Mouse (Mus musculus) limb, embryonic 10.5 days (tissue): Measurements from ENCODE around the gene Vasp. TPM values are rescaled to one million over a fixed set of nuclear protein-coding genes. Genes with fewer than 3 reads are reported as not detected.
A peak's percentile ranks its signal among the peaks of the same experiment; 100 is the strongest.

Experiments used
- DNase-seq: peaks from one replicate; pipeline ENCODE4 v3.0.0-alpha.2; 2017; ENCODE audit warnings: low spot score
- H3K27ac ChIP-seq: fragments of 300-500 bp; sonication (generic); 2 replicates; pipeline ENCODE4 v1.5.1; 2016; ENCODE audit warnings: mild to moderate bottlenecking
- H3K27me3 ChIP-seq: fragments of 300-500 bp; sonication (generic); 2 replicates; pipeline ENCODE4 v1.6.1; 2016; ENCODE audit warnings: low read depth, mild to moderate bottlenecking; ENCODE audit not compliant: poor library complexity, severe bottlenecking
- H3K36me3 ChIP-seq: fragments of 300-500 bp; sonication (generic); 2 replicates; pipeline ENCODE4 v1.6.1; 2016; ENCODE audit warnings: mild to moderate bottlenecking, moderate library complexity
- H3K4me1 ChIP-seq: fragments of 300-500 bp; sonication (generic); 2 replicates; pipeline ENCODE4 v1.6.1; 2016
- H3K4me3 ChIP-seq: fragments of 300-500 bp; sonication (generic); 2 replicates; pipeline ENCODE4 v1.5.1; 2016; ENCODE audit warnings: mild to moderate bottlenecking, moderate library complexity
- H3K9me3 ChIP-seq: fragments of 300-500 bp; sonication (generic); replicated peaks from 2 replicates; pipeline ENCODE4 v1.6.1; 2016; ENCODE audit warnings: mild to moderate bottlenecking
- whole genome bisulfite sequencing: fragments of 180-500 bp; shearing (Covaris S2); methylation state at CpG from one replicate; pipeline ENCODE4 v1.1.7; 2016; 5-methylcytosine and 5-hydroxymethylcytosine counted together
- polyA plus RNA-seq: library from polyadenylated mRNA; unstranded; fragments of >200 nt; fragmentation: Nextera tagmentation; extraction: Ambion mirVana; gene quantifications from 2 replicates; pipeline ENCODE4 v1.2.1, GENCODE M21; 2016

Gene Vasp
- polyA plus RNA-seq, 1 experiment from 2014 or later, result 68.1 TPM

DNA sequence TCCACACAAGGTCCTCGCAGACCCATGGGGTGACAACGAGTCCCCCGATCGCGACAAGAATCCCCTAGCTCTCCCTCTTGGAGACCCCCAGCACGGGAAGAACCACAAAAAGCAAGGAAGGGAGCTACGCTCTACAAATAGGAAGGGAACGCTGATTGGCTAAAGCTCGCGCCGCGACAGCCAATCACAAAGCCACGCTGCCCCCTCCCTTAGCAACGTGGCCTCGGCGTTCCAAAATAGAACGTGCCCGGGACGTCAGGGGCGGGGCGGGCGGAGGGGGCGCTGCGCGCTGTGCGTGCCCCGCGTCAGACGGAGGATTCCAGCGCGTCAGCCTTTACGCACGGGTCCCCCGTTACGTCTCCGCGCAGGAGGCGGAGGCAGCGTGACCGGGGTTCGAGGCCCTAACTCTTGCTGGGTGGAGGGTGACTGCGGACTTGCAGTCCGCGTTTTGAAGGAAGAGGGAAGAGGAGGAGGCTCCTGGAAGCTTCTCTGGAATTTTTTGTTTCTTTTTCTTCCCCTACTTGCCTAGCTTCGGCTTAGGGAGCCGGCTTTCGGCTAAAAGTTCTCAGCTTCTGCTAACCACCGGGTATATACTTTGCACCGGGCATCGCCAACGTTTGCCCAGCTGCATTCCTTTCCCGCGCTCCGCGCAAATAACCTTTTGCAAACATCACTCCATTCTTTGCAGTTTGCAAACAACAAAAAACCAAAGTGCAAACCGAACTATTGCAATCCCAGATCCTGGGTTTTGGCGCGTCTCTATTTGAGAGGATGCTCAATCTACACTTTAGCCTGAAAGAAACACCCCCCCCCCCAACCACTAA lies 37.0 kb upstream of the Vasp start:
- Histone ChIP-seq H3K4me1 (peaks cover 46% of the 10 kb centered on the region), H3K9me3 (no peaks in the 10 kb centered on the region), H3K27me3 (peaks cover 59% of the 10 kb centered on the region), H3K4me3 (peak overlapping the region; percentile 70), H3K36me3 (no peaks in the 10 kb centered on the region), H3K27ac (peak overlapping the region; percentile 68)
- under 1% methylated on average over 58 of the region's 58 CpGs for WGBS
- peak; percentile 98 for DNase-seq

DNA sequence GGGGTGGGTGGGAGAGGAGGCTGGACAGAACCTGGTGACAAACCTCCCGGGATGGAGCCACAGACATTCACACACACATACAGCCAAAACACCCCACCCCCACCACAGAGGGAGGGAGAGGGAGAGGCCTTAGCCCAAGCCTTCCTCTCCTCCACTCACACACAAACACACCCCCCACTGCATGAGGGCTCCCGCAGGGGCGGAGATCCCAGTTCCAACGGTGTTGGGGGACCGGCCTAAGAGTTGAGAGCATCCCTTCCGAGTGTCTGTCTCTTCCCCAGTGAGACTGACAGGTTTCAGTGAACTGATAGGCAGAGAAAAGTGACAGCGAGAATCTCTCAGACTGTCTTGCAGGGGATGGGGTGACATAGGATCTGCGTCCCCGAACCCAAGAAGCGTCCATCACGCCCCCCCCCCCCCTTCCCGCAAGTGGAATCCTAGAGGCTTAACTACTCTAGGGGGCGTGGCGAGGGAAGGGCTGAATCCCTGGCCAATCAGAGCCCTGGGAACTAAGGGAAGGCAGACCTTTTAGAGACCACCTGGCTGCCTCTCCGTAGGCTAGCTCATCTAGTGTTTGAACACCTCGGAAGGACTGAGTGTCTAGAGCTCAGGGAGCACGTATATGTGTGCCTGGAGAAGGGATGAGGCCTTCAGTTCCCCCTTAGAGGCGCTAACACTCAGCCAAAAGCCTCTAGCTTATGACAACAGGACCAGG lies 36.3 kb upstream of the Vasp start:
- Histone ChIP-seq H3K4me3 (peak overlapping the region; percentile 70), H3K27me3 (peaks cover 63% of the 10 kb centered on the region), H3K4me1 (peaks cover 49% of the 10 kb centered on the region), H3K36me3 (no peaks in the 10 kb centered on the region), H3K27ac (peak overlapping the region; percentile 68), H3K9me3 (no peaks in the 10 kb centered on the region)
- peak; percentile 65 for DNase-seq
- 2% methylated on average over 18 of the region's 18 CpGs for WGBS

DNA sequence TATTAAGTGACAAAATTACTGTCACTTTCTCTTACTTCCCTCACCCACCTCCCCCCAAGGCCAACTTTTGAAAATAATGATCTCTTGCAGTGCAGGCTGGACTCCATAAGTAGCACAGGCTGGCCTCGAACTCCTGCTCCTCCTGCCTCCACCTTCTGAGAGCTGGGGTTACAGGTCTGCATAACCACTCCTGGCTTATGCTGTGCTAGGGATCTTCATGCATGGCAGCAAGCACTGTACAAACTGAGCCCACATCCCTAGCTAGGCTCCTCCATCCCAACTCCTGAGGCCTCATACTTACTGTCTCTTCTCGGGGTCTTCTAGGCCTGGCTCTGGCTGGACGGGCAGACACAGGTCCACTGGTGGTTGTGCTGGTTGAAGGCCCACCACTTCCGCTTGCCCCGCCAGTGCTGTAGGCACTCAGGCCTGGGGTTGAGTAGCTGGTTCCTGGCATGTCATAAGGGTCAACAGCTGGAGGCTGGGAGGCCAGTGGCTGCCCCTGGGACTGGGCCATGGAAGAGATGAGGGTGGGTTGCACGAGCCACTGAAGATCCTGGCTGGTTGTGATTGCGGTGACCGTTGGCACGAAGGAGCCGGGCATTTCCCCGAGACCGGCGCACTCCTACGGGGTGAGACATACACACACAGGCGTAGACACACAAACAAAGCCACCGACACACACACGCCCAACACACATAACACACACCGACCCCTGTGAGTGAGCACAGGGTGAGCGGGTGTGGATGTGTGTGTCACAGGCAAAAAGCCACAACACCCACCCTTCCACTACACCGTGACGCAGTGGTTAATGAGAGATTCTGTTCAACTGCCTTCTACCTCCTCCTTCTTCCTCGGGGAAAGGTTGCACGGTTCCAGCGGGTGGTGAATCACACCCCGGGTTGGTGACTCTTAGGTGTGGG lies 35.5 kb upstream of the Vasp start:
- H3K36me3 ChIP-seq, result no peaks in the 10 kb centered on the region
- peaks cover 49% of the 10 kb centered on the region for H3K4me1 ChIP-seq
- H3K4me3 ChIP-seq, result no peak overlapping the region
- no peaks in the 10 kb centered on the region for H3K9me3 ChIP-seq
- 70% methylated on average over 25 of the region's 25 CpGs for WGBS
- peaks cover 69% of the 10 kb centered on the region for H3K27me3 ChIP-seq
- no peak overlapping the region for H3K27ac ChIP-seq
- DNase-seq, result no peak

DNA sequence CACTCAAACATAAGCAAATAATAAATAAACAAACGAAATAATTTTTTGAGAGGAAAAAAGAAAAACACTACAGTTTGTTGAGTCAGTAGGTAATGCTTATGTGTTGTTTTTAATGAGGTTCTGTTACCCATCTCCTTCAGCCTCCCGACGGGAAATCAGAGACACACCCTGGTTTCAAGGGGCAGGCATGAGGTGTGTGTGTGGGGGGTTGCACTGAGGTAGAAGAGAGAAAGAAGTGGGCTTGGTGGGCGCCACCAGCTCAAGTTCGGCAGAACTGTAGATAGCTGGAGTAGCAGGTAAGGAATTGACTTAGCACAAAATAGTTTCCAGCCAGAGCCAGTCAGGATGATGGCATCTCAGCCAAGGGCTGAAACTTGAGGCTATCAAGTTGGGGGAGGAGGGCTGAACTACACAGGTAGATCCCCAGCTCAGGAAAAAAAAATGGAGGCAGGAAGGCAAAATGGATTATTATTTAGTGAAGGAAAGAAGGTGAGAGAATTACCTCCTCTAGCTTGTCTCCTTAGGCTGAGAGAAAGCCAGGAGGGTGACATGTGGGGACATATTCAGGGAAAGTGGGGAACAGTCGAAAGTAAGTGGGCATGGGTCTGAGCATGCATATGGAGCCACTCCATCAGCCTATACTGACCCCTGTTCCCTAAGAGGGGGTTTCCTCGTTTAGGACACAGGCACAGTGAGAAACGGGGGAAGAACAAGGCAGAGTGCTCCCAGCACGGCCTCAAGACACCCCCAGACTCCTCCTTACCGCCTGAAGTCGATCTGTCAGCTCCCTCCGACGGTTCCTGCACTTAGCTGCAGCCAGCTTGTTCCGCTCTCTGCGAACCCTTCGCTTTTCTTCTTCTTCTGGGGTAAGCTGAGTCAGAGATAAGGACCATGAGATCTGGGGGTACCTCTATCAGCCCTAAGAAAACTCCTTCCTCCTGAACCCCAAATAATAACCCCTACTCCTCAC lies 34.5 kb upstream of the Vasp start:
- no peaks in the 10 kb centered on the region for H3K36me3 ChIP-seq
- peaks cover 72% of the 10 kb centered on the region for H3K27me3 ChIP-seq
- DNase-seq, result no peak
- H3K4me1 ChIP-seq, result peaks cover 56% of the 10 kb centered on the region
- no peaks in the 10 kb centered on the region for H3K9me3 ChIP-seq
- H3K4me3 ChIP-seq, result no peak overlapping the region
- H3K27ac ChIP-seq, result no peak overlapping the region
- WGBS, result 53% methylated on average over 16 of the region's 16 CpGs

DNA sequence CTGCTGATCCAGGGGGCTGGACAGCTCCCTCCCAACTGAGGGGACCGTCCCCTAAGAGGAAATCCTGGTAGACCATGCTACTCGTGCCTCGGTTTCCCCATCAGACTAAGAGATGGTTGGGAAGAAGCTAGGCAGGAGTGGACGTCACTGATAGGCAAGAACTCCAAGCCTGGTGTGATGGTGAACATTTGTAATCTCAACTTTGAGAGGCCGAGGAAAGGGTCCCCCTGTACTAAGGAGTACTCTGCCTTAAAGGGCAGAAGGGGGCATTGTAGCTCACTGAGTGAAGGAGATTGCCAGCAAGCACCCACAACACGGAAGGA lies 33.8 kb upstream of the Vasp start:
- WGBS, result 12% methylated on average over 6 of the region's 6 CpGs
- DNase-seq, result no peak
- H3K4me3 ChIP-seq, result peak overlapping the region; percentile 41

DNA sequence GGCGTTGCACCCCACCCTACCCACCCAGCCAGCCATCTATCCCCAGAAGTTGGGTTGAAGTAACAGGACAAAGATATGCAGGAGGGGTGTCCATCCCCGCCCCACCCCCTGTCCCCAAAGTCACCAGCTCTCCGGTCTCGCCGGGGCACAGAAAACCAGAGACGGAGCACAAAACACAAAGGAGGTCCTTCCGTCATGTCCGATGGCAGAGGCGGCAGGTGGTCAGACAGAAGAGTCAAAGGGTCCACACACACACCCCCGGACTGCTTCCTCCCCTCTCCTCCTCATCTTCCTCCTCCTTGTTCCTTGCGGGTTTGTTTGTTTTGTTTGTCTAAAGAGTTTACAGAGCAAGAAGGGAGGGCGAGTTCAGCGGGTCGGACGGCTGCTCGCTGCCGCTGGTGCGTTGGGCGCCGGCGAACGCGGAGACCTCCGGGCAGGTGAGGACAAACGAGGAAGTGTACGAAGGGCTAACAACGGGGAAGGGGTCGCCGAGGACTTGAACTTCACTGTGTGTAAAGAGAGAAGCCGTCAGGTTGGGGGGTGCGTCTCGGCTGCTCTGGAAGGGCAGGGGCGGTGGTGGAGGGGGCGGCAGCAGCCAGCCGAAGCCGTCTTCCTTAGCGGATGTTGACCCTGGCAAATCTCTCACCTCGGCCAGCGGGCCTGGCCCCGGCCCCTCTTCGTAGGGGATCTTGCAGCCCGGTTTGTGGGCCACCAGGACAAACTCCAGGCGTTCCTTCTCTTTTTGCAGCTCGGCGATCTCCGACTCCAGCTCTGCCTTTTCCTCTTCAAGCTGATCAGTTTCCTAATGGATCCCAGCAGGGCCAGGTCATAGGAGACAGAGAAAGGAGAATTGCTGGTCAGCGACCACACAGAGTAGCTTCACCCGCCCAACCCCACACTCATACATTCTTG lies 33.1 kb upstream of the Vasp start:
- H3K27me3 ChIP-seq, result peaks cover 72% of the 10 kb centered on the region

More for the DNA sequence above, 33.8 kb upstream of the Vasp start:
- Histone ChIP-seq H3K9me3 (no peaks in the 10 kb centered on the region), H3K27me3 (peaks cover 72% of the 10 kb centered on the region), H3K4me1 (peaks cover 56% of the 10 kb centered on the region), H3K36me3 (no peaks in the 10 kb centered on the region), H3K27ac (no peak overlapping the region)

DNA sequence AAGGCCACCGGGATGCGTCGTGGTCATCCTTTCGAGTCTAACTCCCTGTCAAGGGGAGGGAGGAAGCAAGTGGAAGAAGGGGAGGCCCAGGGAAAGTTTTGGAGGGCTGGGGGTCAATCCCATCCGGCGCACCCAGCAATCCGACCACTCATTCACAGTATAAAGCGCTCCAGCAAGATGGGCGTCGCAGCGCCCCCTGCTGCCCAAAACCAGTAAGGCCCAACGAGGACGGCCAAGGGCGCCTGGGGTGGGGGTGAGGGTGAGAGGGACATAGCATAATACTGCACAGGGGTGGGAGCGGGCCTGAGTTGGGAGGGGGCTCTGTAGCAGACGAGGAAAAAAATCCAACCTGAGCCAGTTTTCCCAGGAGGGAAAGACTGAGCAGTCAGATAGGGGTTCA lies 32.2 kb upstream of the Vasp start:
- Histone ChIP-seq H3K9me3 (no peaks in the 10 kb centered on the region), H3K36me3 (no peaks in the 10 kb centered on the region), H3K4me1 (peaks cover 45% of the 10 kb centered on the region), H3K4me3 (peak overlapping the region; percentile 40), H3K27ac (no peak overlapping the region), H3K27me3 (peaks cover 68% of the 10 kb centered on the region)
- WGBS, result under 1% methylated on average over 16 of the region's 16 CpGs
- DNase-seq, result peak; percentile 92

More for the DNA sequence above, 33.1 kb upstream of the Vasp start:
- Histone ChIP-seq H3K4me1 (peaks cover 53% of the 10 kb centered on the region), H3K4me3 (peak overlapping the region; percentile 41), H3K36me3 (no peaks in the 10 kb centered on the region), H3K9me3 (no peaks in the 10 kb centered on the region), H3K27ac (no peak overlapping the region)
- DNase-seq, result peak; percentile 53
- 2% methylated on average over 48 of the region's 48 CpGs for WGBS

DNA sequence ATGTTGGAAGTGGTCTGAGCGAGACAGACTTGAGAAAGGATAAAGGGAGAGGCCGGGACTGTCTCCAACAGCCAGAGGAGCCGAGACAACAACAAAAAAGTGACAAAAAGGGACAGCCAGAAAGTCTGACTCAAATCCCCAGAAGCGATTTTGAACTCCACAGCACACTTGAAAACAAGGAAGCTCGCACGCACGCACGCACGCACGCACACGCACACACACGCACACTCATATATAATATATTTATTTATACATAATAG lies 31.4 kb upstream of the Vasp start:
- Histone ChIP-seq H3K4me1 (peaks cover 37% of the 10 kb centered on the region), H3K27me3 (peaks cover 68% of the 10 kb centered on the region), H3K36me3 (no peaks in the 10 kb centered on the region), H3K27ac (no peak overlapping the region), H3K9me3 (no peaks in the 10 kb centered on the region), H3K4me3 (no peak overlapping the region)
- DNase-seq, result no peak
- WGBS, result 74% methylated on average over 12 of the region's 12 CpGs

DNA sequence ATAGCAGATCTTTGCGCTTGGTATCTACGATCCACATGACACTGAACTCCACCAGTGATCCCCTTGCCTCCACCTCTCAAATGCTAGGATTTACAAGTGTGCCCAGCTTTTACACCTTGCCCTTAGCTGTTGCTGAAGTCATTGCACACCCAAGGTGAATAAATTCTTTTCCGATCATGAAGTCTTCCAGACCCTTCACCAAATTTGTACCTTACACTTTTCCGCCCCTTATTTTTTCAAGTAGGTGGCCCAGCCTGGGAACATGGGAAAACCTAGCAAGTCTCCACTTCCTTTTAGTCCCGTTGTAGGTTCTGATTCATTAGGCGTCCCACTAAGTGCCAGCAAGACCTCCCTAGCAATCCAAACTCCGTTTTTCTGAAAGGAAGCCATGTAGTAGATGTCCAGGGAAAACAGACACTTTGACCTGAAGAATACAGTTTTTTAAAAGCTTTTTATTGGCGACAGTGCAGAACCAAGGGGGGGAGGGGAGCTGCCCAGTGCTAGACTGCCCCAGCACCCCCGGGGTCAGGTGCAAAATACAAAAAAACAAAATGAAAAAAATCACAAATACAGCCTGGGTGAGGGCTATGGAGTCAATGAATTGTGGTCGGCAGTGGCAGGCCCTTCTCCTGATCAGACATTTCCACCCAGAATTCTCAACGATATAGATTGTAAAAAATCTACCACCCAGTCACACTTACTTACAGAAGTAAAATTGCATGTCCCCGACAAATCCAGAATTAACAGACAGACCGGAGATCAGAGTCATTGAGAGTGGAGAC lies 30.8 kb upstream of the Vasp start:
- no peak for DNase-seq
- Histone ChIP-seq H3K4me3 (peak overlapping the region; percentile 51; the same call in 1 of the 2 replicates), H3K27ac (no peak overlapping the region), H3K27me3 (peaks cover 63% of the 10 kb centered on the region), H3K4me1 (peaks cover 32% of the 10 kb centered on the region), H3K9me3 (no peaks in the 10 kb centered on the region), H3K36me3 (no peaks in the 10 kb centered on the region)
- 53% methylated on average over 13 of the region's 13 CpGs for WGBS

DNA sequence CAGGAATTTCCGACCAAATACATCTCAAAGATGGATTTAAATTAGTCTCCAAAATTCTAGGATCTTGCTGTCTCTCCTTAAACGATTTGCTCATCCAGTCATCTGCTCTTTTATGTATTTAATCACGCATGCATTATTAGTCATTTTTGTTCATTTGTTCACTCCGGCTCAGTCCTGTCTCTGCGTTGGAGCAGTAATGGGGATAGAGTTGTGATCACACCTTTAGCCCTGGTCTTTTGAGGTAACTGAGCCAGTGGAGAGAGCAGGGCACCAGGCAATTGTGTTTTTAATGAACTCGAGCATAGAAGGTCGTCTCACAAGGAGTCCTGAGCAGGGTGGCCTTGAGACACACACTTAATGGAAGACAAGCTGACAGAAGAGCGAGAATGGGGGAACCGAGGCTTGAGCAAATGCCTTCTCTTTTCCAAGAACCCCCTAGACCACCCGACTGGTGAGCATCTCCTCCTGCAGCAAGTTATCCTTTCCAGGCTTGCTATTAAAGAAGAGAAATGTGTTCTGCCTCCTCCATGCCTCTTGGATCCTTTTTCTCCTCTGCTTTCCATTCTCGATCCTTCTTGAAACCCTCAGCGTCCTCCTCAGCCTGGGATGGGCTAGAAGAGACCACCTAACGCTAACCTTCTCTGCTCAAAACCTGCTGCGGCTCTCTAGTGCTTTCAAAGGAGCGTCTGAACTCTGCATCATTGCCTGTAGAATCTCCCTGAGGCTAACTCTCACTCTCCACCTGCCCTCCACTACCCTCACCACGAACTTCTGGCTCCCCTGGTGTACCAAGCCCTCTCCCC lies 30.0 kb upstream of the Vasp start:
- Histone ChIP-seq H3K9me3 (no peaks in the 10 kb centered on the region), H3K4me3 (peak overlapping the region; percentile 51), H3K4me1 (peaks cover 30% of the 10 kb centered on the region), H3K27me3 (peaks cover 56% of the 10 kb centered on the region), H3K36me3 (no peaks in the 10 kb centered on the region), H3K27ac (no peak overlapping the region)
- 10% methylated on average over 16 of the region's 16 CpGs for WGBS
- no peak for DNase-seq
